Mouse (Mus musculus): ENCODE measurements around the gene Jmjd8. TPM values are rescaled to one million over a fixed set of nuclear protein-coding genes. Genes with fewer than 3 reads are reported as not detected.
"Not testable (repeated sequence)": the region's sequence is repeated elsewhere in the genome, so short reads cannot be mapped to it uniquely, and the experiment has no call there.

Jmjd8 gene
- polyA plus RNA-seq, 1 experiment from 2014 or later, result 64.3 TPM

GRCm38 (mm10) chr17:25863681-25864080 is 35.0 kb downstream of the Jmjd8 start:
- H3K4me3 ChIP-seq, result no peak overlapping the region
- 92% methylated on average over 6 of the region's 6 CpGs for WGBS

GRCm38 (mm10) chr17:25864311-25864710 is 35.6 kb downstream of the Jmjd8 start:
- Histone ChIP-seq H3K27me3 (ENCODE audit: insufficient read depth, poor library complexity, severe bottlenecking) (0 out of 2 replicates have a peak, but pooled peaks cover 2% of the 10 kb centered on the region), H3K9me3 (no peaks in the 10 kb centered on the region), H3K4me1 (replicated peaks) (peaks cover 58% of the 10 kb centered on the region), H3K27ac (no peak overlapping the region), H3K4me3 (no peak overlapping the region; the same call in 1 of the 2 replicates), H3K36me3 (peaks cover under 1% of the 10 kb centered on the region; the same call in 1 of the 2 replicates)
- no peak for DNase-seq (ENCODE audit: low spot score)
- WGBS, result 90% methylated on average over 14 of the region's 14 CpGs

More at GRCm38 (mm10) chr17:25863681-25864080, 35.0 kb downstream of the Jmjd8 start:
- Histone ChIP-seq H3K36me3 (peaks cover 7% of the 10 kb centered on the region; the same call in 1 of the 2 replicates), H3K9me3 (no peaks in the 10 kb centered on the region), H3K4me1 (replicated peaks) (peaks cover 55% of the 10 kb centered on the region), H3K27ac (no peak overlapping the region), H3K27me3 (ENCODE audit: insufficient read depth, poor library complexity, severe bottlenecking) (0 out of 2 replicates have a peak, but pooled peaks cover 2% of the 10 kb centered on the region)
- no peak for DNase-seq (ENCODE audit: low spot score)

- Histone ChIP-seq H3K9me3 (no peaks in the 10 kb centered on the region), H3K4me1 (replicated peaks) (peaks cover 49% of the 10 kb centered on the region), H3K4me3 (no peak overlapping the region), H3K36me3 (no peaks in the 10 kb centered on the region), H3K27ac (no peak overlapping the region), H3K27me3 (ENCODE audit: insufficient read depth, poor library complexity, severe bottlenecking) (0 out of 2 replicates have a peak, but pooled peaks cover 2% of the 10 kb centered on the region)
- WGBS, result 89% methylated on average over 11 of the region's 11 CpGs
- no peak for DNase-seq (ENCODE audit: low spot score)
Observed at GRCm38 (mm10) chr17:25865288-25865687, 36.6 kb downstream of the Jmjd8 start.

- no peak overlapping the region for H3K27ac ChIP-seq
- no peak overlapping the region; the same call in 1 of the 2 replicates for H3K4me3 ChIP-seq
Observed at GRCm38 (mm10) chr17:25866172-25866571, 37.5 kb downstream of the Jmjd8 start.

GRCm38 (mm10) chr17:25867509-25867835 is 38.8 kb downstream of the Jmjd8 start:
- Histone ChIP-seq H3K27me3 (ENCODE audit: insufficient read depth, poor library complexity, severe bottlenecking) (0 out of 2 replicates have a peak, but pooled peaks cover 2% of the 10 kb centered on the region), H3K4me3 (peak overlapping the region; percentile 90), H3K4me1 (replicated peaks) (peaks cover 29% of the 10 kb centered on the region), H3K27ac (peak overlapping the region; percentile 85; the same call in 1 of the 2 replicates), H3K36me3 (no peaks in the 10 kb centered on the region), H3K9me3 (no peaks in the 10 kb centered on the region)
- DNase-seq (ENCODE audit: low spot score), result no peak
- 17% methylated on average over 7 of the region's 7 CpGs for WGBS

More at GRCm38 (mm10) chr17:25866172-25866571, 37.5 kb downstream of the Jmjd8 start:
- WGBS, result 93% methylated on average over 3 of the region's 3 CpGs
- H3K9me3 ChIP-seq, result no peaks in the 10 kb centered on the region
- DNase-seq (ENCODE audit: low spot score), result no peak
- peaks cover 41% of the 10 kb centered on the region for H3K4me1 ChIP-seq (replicated peaks)
- H3K27me3 ChIP-seq (ENCODE audit: insufficient read depth, poor library complexity, severe bottlenecking), result 0 out of 2 replicates have a peak, but pooled peaks cover 2% of the 10 kb centered on the region
- H3K36me3 ChIP-seq, result no peaks in the 10 kb centered on the region

GRCm38 (mm10) chr17:25867836-25868600 is 39.4 kb downstream of the Jmjd8 start:
- 1% methylated on average over 42 of the region's 42 CpGs for WGBS
- peak overlapping the region; percentile 85 for H3K27ac ChIP-seq
- H3K27me3 ChIP-seq (ENCODE audit: insufficient read depth, poor library complexity, severe bottlenecking), result 0 out of 2 replicates have a peak, but pooled peaks cover 2% of the 10 kb centered on the region
- H3K4me1 ChIP-seq (replicated peaks), result peaks cover 32% of the 10 kb centered on the region
- peak overlapping the region; percentile 90 for H3K4me3 ChIP-seq
- DNase-seq (ENCODE audit: low spot score), result peak; percentile 66
- H3K9me3 ChIP-seq, result no peaks in the 10 kb centered on the region
- H3K36me3 ChIP-seq, result no peaks in the 10 kb centered on the region

- peak within 1 kb of the TSS; percentile 85 for H3K27ac ChIP-seq
- WGBS, result under 1% methylated on average over 24 of the region's 24 CpGs
- no peaks in the 10 kb centered on the region for H3K36me3 ChIP-seq
- DNase-seq (ENCODE audit: low spot score), result peak; percentile 80
- H3K4me1 ChIP-seq (replicated peaks), result peaks cover 36% of the 10 kb centered on the region
- no peaks in the 10 kb centered on the region for H3K9me3 ChIP-seq
- H3K4me3 ChIP-seq, result peak within 1 kb of the TSS; percentile 90
- H3K27me3 ChIP-seq (ENCODE audit: insufficient read depth, poor library complexity, severe bottlenecking), result 0 out of 2 replicates have a peak, but pooled peaks cover 2% of the 10 kb centered on the region
Observed at GRCm38 (mm10) chr17:25868601-25869191, 40.0 kb downstream of the Jmjd8 start, which contains the start of gene Mcrip2. Mcrip2 (minus strand) TSS chr17:25868764.

GRCm38 (mm10) chr17:25869498-25869897 is 40.8 kb downstream of the Jmjd8 start:
- WGBS, result 91% methylated on average over 8 of the region's 8 CpGs
- Histone ChIP-seq H3K27ac (no peak overlapping the region), H3K36me3 (no peaks in the 10 kb centered on the region), H3K27me3 (ENCODE audit: insufficient read depth, poor library complexity, severe bottlenecking) (0 out of 2 replicates have a peak, but pooled peaks cover 2% of the 10 kb centered on the region), H3K4me1 (replicated peaks) (peaks cover 44% of the 10 kb centered on the region), H3K9me3 (no peaks in the 10 kb centered on the region), H3K4me3 (no peak overlapping the region)
- DNase-seq (ENCODE audit: low spot score), result no peak

- H3K9me3 ChIP-seq, result no peaks in the 10 kb centered on the region
- H3K4me3 ChIP-seq, result no peak overlapping the region
- H3K27me3 ChIP-seq (ENCODE audit: insufficient read depth, poor library complexity, severe bottlenecking), result 0 out of 2 replicates have a peak, but pooled peaks cover 2% of the 10 kb centered on the region
- H3K4me1 ChIP-seq (replicated peaks), result peaks cover 45% of the 10 kb centered on the region
- H3K27ac ChIP-seq, result no peak overlapping the region
- no peak for DNase-seq (ENCODE audit: low spot score)
- 84% methylated on average over 2 of the region's 2 CpGs for whole genome bisulfite sequencing
- no peaks in the 10 kb centered on the region for H3K36me3 ChIP-seq
Observed at GRCm38 (mm10) chr17:25869954-25870353, 41.3 kb downstream of the Jmjd8 start.

GRCm38 (mm10) chr17:25871566-25871965 is 42.9 kb downstream of the Jmjd8 start:
- not testable (repeated sequence) for H3K4me3 ChIP-seq; H3K27ac ChIP-seq; H3K9me3 ChIP-seq; DNase-seq (ENCODE audit: low spot score); H3K36me3 ChIP-seq; H3K27me3 ChIP-seq (ENCODE audit: insufficient read depth, poor library complexity, severe bottlenecking)
- peaks cover 56% of the 10 kb centered on the region for H3K4me1 ChIP-seq (replicated peaks)

- peaks cover 56% of the 10 kb centered on the region for H3K4me1 ChIP-seq (replicated peaks)
- no peak overlapping the region for H3K4me3 ChIP-seq
- WGBS, result 78% methylated on average over 3 of the region's 3 CpGs
Observed at GRCm38 (mm10) chr17:25872676-25873075, 44.0 kb downstream of the Jmjd8 start.

GRCm38 (mm10) chr17:25873405-25874147 is 44.9 kb downstream of the Jmjd8 start:
- peak overlapping the region; percentile 73 for H3K4me3 ChIP-seq
- H3K9me3 ChIP-seq, result no peaks in the 10 kb centered on the region
- H3K27me3 ChIP-seq (ENCODE audit: insufficient read depth, poor library complexity, severe bottlenecking), result no peaks in the 10 kb centered on the region
- H3K36me3 ChIP-seq, result peaks cover 19% of the 10 kb centered on the region
- H3K4me1 ChIP-seq (replicated peaks), result peaks cover 56% of the 10 kb centered on the region
- no peak for DNase-seq (ENCODE audit: low spot score)
- peak overlapping the region; percentile 92; the same call in 1 of the 2 replicates for H3K27ac ChIP-seq
- 75% methylated on average over 11 of the region's 11 CpGs for WGBS

More at GRCm38 (mm10) chr17:25872676-25873075, 44.0 kb downstream of the Jmjd8 start:
- Histone ChIP-seq H3K9me3 (no peaks in the 10 kb centered on the region), H3K27me3 (ENCODE audit: insufficient read depth, poor library complexity, severe bottlenecking) (no peaks in the 10 kb centered on the region), H3K27ac (no peak overlapping the region), H3K36me3 (peaks cover 10% of the 10 kb centered on the region)
- DNase-seq (ENCODE audit: low spot score), result no peak
